Mouse (Mus musculus): ENCODE data around the gene Ceacam2. TPM values are rescaled to one million over a fixed set of nuclear protein-coding genes. Genes with fewer than 3 reads are reported as not detected.

Gene Ceacam2
- polyA plus RNA-seq (2012; rRNA removed) = not detected in 2 replicates

DNA sequence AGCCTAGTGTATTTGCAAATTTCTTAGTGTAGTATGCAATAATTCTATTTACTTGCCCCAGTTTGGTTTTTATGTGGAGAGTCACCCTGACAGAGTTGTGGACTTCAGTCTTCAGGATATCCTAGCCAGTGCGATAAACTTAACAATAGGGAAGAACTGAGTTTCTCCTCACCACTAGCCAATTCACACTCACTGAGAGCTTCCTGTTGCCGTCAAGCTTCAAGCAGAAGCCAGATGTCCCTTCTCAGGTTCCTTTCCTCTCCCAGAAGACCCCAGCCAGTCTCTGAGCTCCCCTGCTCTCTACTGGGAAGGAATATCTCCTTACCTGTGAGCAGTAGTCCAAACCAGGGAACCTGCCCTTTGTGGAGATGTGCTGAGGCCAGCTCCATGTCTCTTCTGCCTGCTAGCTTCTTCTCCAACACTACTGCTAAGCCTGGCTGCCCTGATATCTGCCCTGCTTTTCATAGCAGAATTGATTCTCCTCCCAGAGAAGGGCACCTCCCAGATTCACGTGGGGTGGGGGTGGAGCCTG lies at the start of gene Ceacam2:
Gene Ceacam2 (minus strand): TSS at position 482 of the 532 bp plus-strand sequence.

DNA sequence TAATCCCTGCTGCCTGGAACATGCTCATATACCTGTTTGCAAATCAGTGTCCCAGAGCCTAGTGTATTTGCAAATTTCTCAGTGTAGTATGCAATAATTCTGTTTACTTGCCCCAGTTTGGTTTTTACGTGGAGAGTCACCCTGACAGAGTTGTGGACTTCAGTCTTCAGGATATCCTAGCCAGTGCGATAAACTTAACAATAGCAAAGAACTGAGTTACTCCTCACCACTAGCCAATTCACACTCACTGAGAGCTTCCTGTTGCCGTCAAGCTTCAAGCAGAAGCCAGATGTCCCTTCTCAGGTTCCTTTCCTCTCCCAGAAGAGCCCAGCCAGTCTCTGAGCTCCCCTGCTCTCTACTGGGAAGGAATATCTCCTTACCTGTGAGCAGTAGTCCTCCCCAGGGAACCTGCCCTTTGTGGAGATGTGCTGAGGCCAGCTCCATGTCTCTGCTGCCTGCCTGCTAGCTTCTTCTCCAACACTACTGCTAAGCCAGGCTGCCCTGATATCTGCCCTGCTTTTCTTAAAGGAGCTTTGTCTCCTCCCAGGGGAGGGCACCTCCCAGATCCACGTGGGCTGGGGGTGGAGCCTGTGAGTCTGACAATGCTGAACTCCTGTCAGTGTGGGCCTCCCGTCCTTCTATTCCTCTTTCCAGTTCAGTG lies 62.4 kb downstream of the Ceacam2 start, which contains the start of gene Ceacam1:
Gene Ceacam1 (minus strand): TSS at position 513 of the 661 bp plus-strand sequence.

Other genes with a start within 250 kb of the Ceacam2 start
- gene Pafah1b3, start 241.9 kb downstream of the Ceacam2 start, polyA plus RNA-seq (2012; rRNA removed) = 586 and 600 TPM in 2 replicates
- gene Prr19, start 238.4 kb downstream of the Ceacam2 start, polyA plus RNA-seq (2012; rRNA removed) = 1.3 and 2.1 TPM in 2 replicates
- gene Tmem145, start 233.8 kb downstream of the Ceacam2 start, polyA plus RNA-seq (2012; rRNA removed) = 122 and 148 TPM in 2 replicates
- 45.9 and 47.2 TPM in 2 replicates for gene Megf8, start 222.7 kb downstream of the Ceacam2 start, polyA plus RNA-seq (2012; rRNA removed)
- 0.11 TPM in 1 of 2 replicates, not detected in the other for gene Cnfn, start 170.1 kb downstream of the Ceacam2 start, polyA plus RNA-seq (2012; rRNA removed)
- 11.5 and 12.0 TPM in 2 replicates for gene Lipe, start 141.1 kb downstream of the Ceacam2 start, polyA plus RNA-seq (2012; rRNA removed)
- gene Cxcl17, start 127.0 kb downstream of the Ceacam2 start, polyA plus RNA-seq (2012; rRNA removed) = 0.10 TPM in 1 of 2 replicates, not detected in the other
- 1.1 and 1.3 TPM in 2 replicates for gene Ceacam1, start 62.3 kb downstream of the Ceacam2 start, polyA plus RNA-seq (2012; rRNA removed)
- not detected in 2 replicates for gene Erich4, start 76.0 kb upstream of the Ceacam2 start, polyA plus RNA-seq (2012; rRNA removed)
- 38.0 and 43.1 TPM in 2 replicates for gene Dmac2, start 79.6 kb upstream of the Ceacam2 start, polyA plus RNA-seq (2012; rRNA removed)
- gene B3gnt8, start 86.8 kb upstream of the Ceacam2 start, polyA plus RNA-seq (2012; rRNA removed) = 0.64 and 2.1 TPM in 2 replicates
- gene Bckdha, start 119.1 kb upstream of the Ceacam2 start, polyA plus RNA-seq (2012; rRNA removed) = 62.5 and 66.5 TPM in 2 replicates
- gene Exosc5, start 119.3 kb upstream of the Ceacam2 start, polyA plus RNA-seq (2012; rRNA removed) = 42.7 and 44.3 TPM in 2 replicates
- 10.7 and 13.1 TPM in 2 replicates for gene Tmem91, start 135.3 kb upstream of the Ceacam2 start, polyA plus RNA-seq (2012; rRNA removed)
- 44.6 and 53.1 TPM in 2 replicates for gene B9d2, start 140.9 kb upstream of the Ceacam2 start, polyA plus RNA-seq (2012; rRNA removed)
- 3.8 and 6.7 TPM in 2 replicates for gene Tgfb1, start 147.1 kb upstream of the Ceacam2 start, polyA plus RNA-seq (2012; rRNA removed)
- gene Ccdc97, start 179.2 kb upstream of the Ceacam2 start, polyA plus RNA-seq (2012; rRNA removed) = 71.9 and 73.7 TPM in 2 replicates
- gene Hnrnpul1, start 214.9 kb upstream of the Ceacam2 start, polyA plus RNA-seq (2012; rRNA removed) = 57.1 and 61.2 TPM in 2 replicates
- gene Axl, start 248.8 kb upstream of the Ceacam2 start, polyA plus RNA-seq (2012; rRNA removed) = 16.8 and 25.5 TPM in 2 replicates